Comparison of ENCODE assay signal across 26 mouse cellular contexts in the genomic region with DNA sequence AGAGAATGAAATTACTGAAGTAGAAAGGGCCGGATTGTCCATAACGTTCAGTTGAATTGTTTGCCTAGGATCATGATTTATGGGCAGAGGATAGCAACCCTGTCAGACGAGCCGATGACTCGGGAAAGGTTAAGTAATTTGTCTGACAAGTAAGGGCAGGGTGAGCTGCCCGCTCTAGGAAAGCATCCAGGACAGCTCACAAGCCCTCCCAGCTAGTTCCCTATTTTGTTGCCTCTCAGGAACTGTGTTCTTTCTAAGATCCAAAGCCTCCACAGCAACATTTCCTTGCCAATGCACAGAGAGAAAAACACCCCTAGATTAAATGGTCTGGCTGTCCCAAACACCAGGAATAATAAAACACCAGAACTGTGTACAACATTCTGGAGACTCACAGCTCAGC. TPM values are rescaled to one million over a fixed set of nuclear protein-coding genes. Genes with fewer than 3 reads are reported as not detected.
DNase-seq lines count a peak whose midpoint lies in the region; ATAC-seq and TF ChIP-seq lines count a peak whose summit lies in the region.
"Had no signal": no experiment of that assay in that cellular context is flagged by ENCODE, and none has a peak within 500 bp of the region (broad histone marks: within the 10 kb centered on the region; RNA-seq: fewer than 3 reads in every experiment).

No protein-coding gene starts in this region.

- no peaks in the 10 kb centered on the region for H3K36me3 ChIP-seq in stomach, postnatal 0 days (ENCODE audit: control insufficient read depth, insufficient read depth, low read length)
- H3K36me3 ChIP-seq: embryonic facial prominence, embryonic 10.5 days; heart, embryonic 15.5 days; hindbrain, embryonic 10.5 days; liver, embryonic 12.5 days; midbrain, embryonic 12.5 days had no signal

- H3K9ac ChIP-seq in stomach, postnatal 0 days (ENCODE audit: low read length): no peak overlapping the region
- H3K9ac ChIP-seq: forebrain, embryonic 13.5 days; heart, embryonic 15.5 days; liver, embryonic 12.5 days; lung, embryonic 14.5 days; midbrain, embryonic 12.5 days had no signal

- ATAC-seq in stomach, postnatal 0 days (ENCODE audit: low FRiP score, low TSS enrichment): no peak
- ATAC-seq: forebrain, embryonic 13.5 days; hindbrain, postnatal 0 days; intestine, postnatal 0 days; liver, embryonic 12.5 days had no signal

- H3K4me3 ChIP-seq in stomach, postnatal 0 days (ENCODE audit: low read depth, low read length): no peak overlapping the region
- H3K4me3 ChIP-seq: embryonic facial prominence, embryonic 10.5 days; forebrain, embryonic 13.5 days; heart, adult 2 months; heart, embryonic 15.5 days; hindbrain, embryonic 10.5 days; liver, embryonic 12.5 days; midbrain, embryonic 12.5 days had no signal

- no peaks in the 10 kb centered on the region for H3K9me3 ChIP-seq in stomach, postnatal 0 days (ENCODE audit: control insufficient read depth, low read length)
- H3K9me3 ChIP-seq: embryonic facial prominence, embryonic 10.5 days; forebrain, embryonic 13.5 days; heart, embryonic 15.5 days; hindbrain, embryonic 10.5 days; liver, embryonic 12.5 days; midbrain, embryonic 12.5 days had no signal

- DNase-seq in embryo, embryonic 10 days (ENCODE audit: low spot score): peak; percentile 10
- DNase-seq in embryo, embryonic 9.5 days (ENCODE audit: extremely low spot score): no peak
- peak; percentile 65 for DNase-seq in adrenal gland, adult 2 months
- DNase-seq in embryo, embryonic 10.5 days (ENCODE audit: low spot score): peak; percentile 18
- no peak for DNase-seq in stomach, postnatal 0 days (ENCODE audit: low spot score)
- no peak for DNase-seq in kidney, adult 9 months
- DNase-seq in ovary, postnatal 14 days (ENCODE audit: low spot score): no peak
- DNase-seq: cerebellum, adult 9-11 months; heart, adult 2 months; kidney, postnatal 25 days; left cerebral cortex, postnatal 4 days; lung, embryonic 14.5 days had no signal

- 0 out of 2 replicates have a peak overlapping the region, but pooled peaks have one; percentile 24 for H3K27ac ChIP-seq in stomach, postnatal 0 days (replicated peaks)
- H3K27ac ChIP-seq: embryonic facial prominence, embryonic 10.5 days; forebrain, embryonic 13.5 days; heart, adult 2 months; heart, embryonic 15.5 days; hindbrain, embryonic 10.5 days; hindbrain, postnatal 0 days; liver, embryonic 12.5 days; macrophage; midbrain, embryonic 12.5 days had no signal

- no peaks in the 10 kb centered on the region for H3K4me1 ChIP-seq in stomach, postnatal 0 days (replicated peaks; ENCODE audit: control insufficient read depth, insufficient read depth)
- H3K4me1 ChIP-seq: forebrain, embryonic 13.5 days; heart, embryonic 15.5 days; hindbrain, embryonic 10.5 days; liver, embryonic 12.5 days; midbrain, embryonic 12.5 days had no signal

- TF ChIP-seq CTCF in stomach, postnatal 0 days (IDR thresholded peaks at IDR 0.05; ENCODE audit: low read depth): no peak

- no peak overlapping the region for H3K4me2 ChIP-seq in stomach, postnatal 0 days (replicated peaks; ENCODE audit: low read depth)
- H3K4me2 ChIP-seq: forebrain, embryonic 13.5 days; heart, embryonic 15.5 days; liver, embryonic 12.5 days; lung, embryonic 14.5 days; midbrain, embryonic 12.5 days had no signal

- TF ChIP-seq EP300 in stomach, postnatal 0 days (optimal IDR thresholded peaks at IDR 0.05): no peak

- WGBS in stomach, postnatal 0 days: 2% methylated on average over 6 of the region's 6 CpGs

- no peaks in the 10 kb centered on the region for H3K27me3 ChIP-seq in stomach, postnatal 0 days (ENCODE audit: control insufficient read depth, insufficient read depth, low read length)
- H3K27me3 ChIP-seq: forebrain, embryonic 13.5 days; heart, embryonic 15.5 days; midbrain, embryonic 12.5 days had no signal

RNA-seq across cellular contexts. Expression of gene Bpifc, which starts 1.1 kb away (rescaled TPM):
- total RNA-seq in adrenal gland, adult 2 months (2021): 1 to 10 TPM in 1 of 2 experiments, not detected in 1; 1.4 TPM
- polyA plus RNA-seq in adrenal gland, adult 2 months (2012; rRNA removed): 0.31 TPM in 1 of 2 replicates, not detected in the other
- polyA plus RNA-seq in stomach, postnatal 0 days (2015; fragmentation: Nextera tagmentation; extraction: Ambion mirVana): 14.9 and 15.6 TPM in 2 replicates
- total RNA-seq: CH12.LX; gastrocnemius, adult 8-10 months; heart, adult 2 months; hindbrain, postnatal 0 days; left cerebral cortex, postnatal 4 days; MEL; monocyte, adult 5-6 weeks had no signal
- polyA plus RNA-seq: embryonic facial prominence, embryonic 10.5 days; forebrain, embryonic 13.5 days; heart, adult 2 months; heart, embryonic 15.5 days; intestine, postnatal 0 days; liver, embryonic 12.5 days; macrophage; midbrain, embryonic 12.5 days; neural tube, embryonic 11.5 days had no signal

RNA-seq across cellular contexts. Expression of gene Fbxo7, which starts 11.1 kb away (rescaled TPM):
- 10 to 100 TPM; 21.4 to 24.7 TPM for total RNA-seq in adrenal gland, adult 2 months (2021)
- polyA plus RNA-seq in adrenal gland, adult 2 months (2012; rRNA removed): 13.5 and 16.6 TPM in 2 replicates
- 24.8 and 28.1 TPM in 2 replicates for polyA plus RNA-seq in stomach, postnatal 0 days (2015; fragmentation: Nextera tagmentation; extraction: Ambion mirVana)

RNA-seq across cellular contexts. Expression of gene Rtcb, which starts 53.0 kb away (rescaled TPM):
- 100 to 1,000 TPM in 1 of 2 experiments, 10 to 100 TPM in 1; 90.9 to 134 TPM for total RNA-seq in adrenal gland, adult 2 months (2021)
- 16.2 and 19.8 TPM in 2 replicates for polyA plus RNA-seq in adrenal gland, adult 2 months (2012; rRNA removed)
- polyA plus RNA-seq in stomach, postnatal 0 days (2015; fragmentation: Nextera tagmentation; extraction: Ambion mirVana): 101 and 102 TPM in 2 replicates

Comparison
In these comparisons a context has a peak if more than half of its experiments do, and no peak if none do; other contexts are left out.
1. DNase-seq: peak in embryo, embryonic 10 days (single experiment), adrenal gland, adult 2 months (single experiment) and embryo, embryonic 10.5 days (single experiment); none in embryo, embryonic 9.5 days (single experiment), stomach, postnatal 0 days (single experiment), kidney, adult 9 months (single experiment) and ovary, postnatal 14 days (single experiment).
2. RNA of gene Bpifc, which starts 1.1 kb away (polyA plus RNA-seq): 14.9 to 15.6 TPM in stomach, postnatal 0 days; 0.31 TPM in adrenal gland, adult 2 months; every median in the first group is over 10 times any median in the second.